ENCODE assay signal across 19 mouse cellular contexts in the genomic region with DNA sequence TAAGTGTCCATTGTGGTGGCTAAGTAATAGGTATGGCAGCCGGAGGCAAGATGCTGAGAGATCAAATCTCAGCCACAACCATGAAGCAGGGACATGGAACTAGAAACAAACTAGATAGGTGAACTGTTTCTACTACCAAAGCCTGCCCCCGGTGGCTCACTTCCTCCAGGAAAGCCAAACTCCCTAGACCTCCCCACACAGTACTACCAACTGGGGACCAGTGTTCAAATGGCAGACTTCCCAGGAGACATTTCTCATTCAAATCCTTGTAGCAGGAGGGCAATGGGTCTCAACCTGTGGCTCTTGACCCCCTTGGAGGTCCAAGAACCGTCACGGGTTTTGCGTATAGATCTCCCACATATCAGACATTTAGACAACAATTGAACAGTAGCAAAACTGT. TPM values are rescaled to one million over a fixed set of nuclear protein-coding genes. Genes with fewer than 3 reads are reported as not detected.
A peak's percentile ranks its signal among the peaks of the same experiment; 100 is the strongest.
DNase-seq lines count a peak whose midpoint lies in the region; TF ChIP-seq lines count a peak whose summit lies in the region.
"Had no signal": no experiment of that assay in that cellular context is flagged by ENCODE, and none has a peak within 500 bp of the region (broad histone marks: within the 10 kb centered on the region; RNA-seq: fewer than 3 reads in every experiment).

No protein-coding gene starts in this region.

- H3K27ac ChIP-seq in layer of hippocampus, adult 2 months, result no peak overlapping the region
- H3K27ac ChIP-seq: limb, embryonic 10.5 days; midbrain, embryonic 10.5 days; neural tube, embryonic 13.5 days had no signal

- peak; percentile 51 for DNase-seq in cerebellum, adult 9-10 months
- DNase-seq in cerebellum, adult 11 months, result no peak
- DNase-seq in layer of hippocampus, adult 2 months (ENCODE audit: low spot score in 2 of 2), result no peak
- DNase-seq in layer of hippocampus, postnatal 10 days (ENCODE audit: low spot score in 2 of 2), result no peak
- DNase-seq in 3T3-L1 (ENCODE audit: low read depth, low spot score), result peak; percentile 66
- DNase-seq in adipocyte (ENCODE audit: low spot score), result peak; percentile 44
- DNase-seq in right cerebral cortex, postnatal 4 days, result no peak
- DNase-seq in embryo, embryonic 11 days, result no peak
- DNase-seq: adrenal gland, postnatal 14 days; cerebellum, postnatal 25 days; gastrocnemius, postnatal 14 days; heart, adult 2 months; layer of hippocampus, adult 9-11 months; lung, adult 2 months; lung, postnatal 4 days had no signal

- H3K4me3 ChIP-seq in layer of hippocampus, adult 2 months, result no peak overlapping the region

- TF ChIP-seq CTCF in layer of hippocampus, adult 2 months (conservative IDR thresholded peaks at IDR 0.05), result peak; percentile 12; the same call in 1 of the 2 replicates

RNA-seq across cellular contexts. Expression of a gene that starts 3.6 kb away (rescaled TPM):
- 10 to 100 TPM; 41.8 to 42.1 TPM for total RNA-seq in layer of hippocampus, adult 2 months (2021)
- 10 to 100 TPM; 40.4 to 43.8 TPM for total RNA-seq in layer of hippocampus, postnatal 10 days (2021)

RNA-seq across cellular contexts. Expression of a gene that starts 18.5 kb away (rescaled TPM):
- 1 to 10 TPM in 1 of 2 experiments, under 1 TPM in 1; 0.69 to 2.2 TPM for total RNA-seq in layer of hippocampus, adult 2 months (2021)
- total RNA-seq in layer of hippocampus, postnatal 10 days (2021), result 1 to 10 TPM in 1 of 2 experiments, under 1 TPM in 1; 0.56 to 5.3 TPM
- total RNA-seq: hematopoietic stem cell, adult 5-6 weeks had no signal

Comparison
In these comparisons a context has a peak if more than half of its experiments do, and no peak if none do; other contexts are left out.
1. DNase-seq: peak in cerebellum, adult 9-10 months (single experiment), 3T3-L1 (single experiment) and adipocyte (single experiment); none in cerebellum, adult 11 months (single experiment), layer of hippocampus, adult 2 months (0 of 2), layer of hippocampus, postnatal 10 days (0 of 2), right cerebral cortex, postnatal 4 days (single experiment) and embryo, embryonic 11 days (single experiment).